10 mouse cellular contexts compared by ENCODE assay signal in genomic region chr10:60290026-60290738, GRCm38 (mm10). TPM values are rescaled to one million over a fixed set of nuclear protein-coding genes. Genes with fewer than 3 reads are reported as not detected.
A peak's percentile ranks its signal among the peaks of the same experiment; 100 is the strongest.
DNase-seq lines count a peak whose midpoint lies in the region; ATAC-seq lines count a peak whose summit lies in the region.
"Had no signal": no experiment of that assay in that cellular context is flagged by ENCODE, and none has a peak within 500 bp of the region (broad histone marks: within the 10 kb centered on the region; RNA-seq: fewer than 3 reads in every experiment).

No protein-coding gene starts in this region.

- H3K4me2 ChIP-seq in heart, embryonic 15.5 days = no peak overlapping the region; the same call in 1 of the 2 replicates
- H3K4me2 ChIP-seq in intestine, embryonic 15.5 days (replicated peaks) = 0 out of 2 replicates have a peak overlapping the region, but pooled peaks have one; percentile 9
- peak overlapping the region; percentile 23 for H3K4me2 ChIP-seq in stomach, embryonic 15.5 days
- H3K4me2 ChIP-seq: hindbrain, embryonic 15.5 days; midbrain, embryonic 12.5 days had no signal

- H3K36me3 ChIP-seq in heart, embryonic 15.5 days = peaks cover 29% of the 10 kb centered on the region
- peaks cover 15% of the 10 kb centered on the region for H3K36me3 ChIP-seq in intestine, embryonic 15.5 days
- peaks cover 19% of the 10 kb centered on the region for H3K36me3 ChIP-seq in stomach, embryonic 15.5 days

- WGBS in heart, embryonic 15.5 days = 42% methylated on average over 7 of the region's 7 CpGs
- WGBS in intestine, embryonic 15.5 days = 46% methylated on average over 7 of the region's 7 CpGs
- 49% methylated on average over 7 of the region's 7 CpGs for WGBS in stomach, embryonic 15.5 days

- H3K27ac ChIP-seq in heart, embryonic 15.5 days = peak overlapping the region; percentile 30; the same call in 1 of the 2 replicates
- H3K27ac ChIP-seq in intestine, embryonic 15.5 days = peak overlapping the region; percentile 18; the same call in 1 of the 2 replicates
- peak overlapping the region; percentile 27; the same call in 1 of the 2 replicates for H3K27ac ChIP-seq in stomach, embryonic 15.5 days
- H3K27ac ChIP-seq: hindbrain, embryonic 15.5 days; midbrain, embryonic 12.5 days had no signal

- H3K4me3 ChIP-seq in heart, embryonic 15.5 days = no peak overlapping the region
- H3K4me3 ChIP-seq in intestine, embryonic 15.5 days (replicated peaks) = no peak overlapping the region
- H3K4me3 ChIP-seq in stomach, embryonic 15.5 days (replicated peaks) = no peak overlapping the region
- H3K4me3 ChIP-seq: hindbrain, embryonic 15.5 days; midbrain, embryonic 12.5 days had no signal

- no peaks in the 10 kb centered on the region for H3K9me3 ChIP-seq in heart, embryonic 15.5 days (replicated peaks)
- H3K9me3 ChIP-seq in intestine, embryonic 15.5 days = no peaks in the 10 kb centered on the region
- no peaks in the 10 kb centered on the region for H3K9me3 ChIP-seq in stomach, embryonic 15.5 days
- H3K9me3 ChIP-seq: hindbrain, embryonic 15.5 days; midbrain, embryonic 12.5 days had no signal

- no peak for DNase-seq in heart, postnatal 14 days
- peak; percentile 64 to 71 for DNase-seq in spleen, postnatal 36 days (ENCODE audit: low spot score in 2 of 2)
- no peak for DNase-seq in spleen, postnatal 14 days (ENCODE audit: low spot score in 2 of 2)
- no peak for DNase-seq in urinary bladder, postnatal 14 days (ENCODE audit: low spot score)
- no peak for DNase-seq in MN1 (ENCODE audit: low spot score)

- H3K4me1 ChIP-seq in heart, embryonic 15.5 days (replicated peaks) = peaks cover 51% of the 10 kb centered on the region
- H3K4me1 ChIP-seq in intestine, embryonic 15.5 days (replicated peaks) = peaks cover 34% of the 10 kb centered on the region
- H3K4me1 ChIP-seq in stomach, embryonic 15.5 days = peaks cover 35% of the 10 kb centered on the region

- no peak for ATAC-seq in heart, embryonic 15.5 days (replicated peaks; ENCODE audit: insufficient number of reproducible peaks, insufficient read depth, low FRiP score, low read depth)
- ATAC-seq in intestine, embryonic 15.5 days = 0 out of 2 replicates have a peak, but pooled peaks have one; percentile 21
- ATAC-seq in stomach, embryonic 15.5 days (ENCODE audit: insufficient read depth, low FRiP score, low read depth) = no peak

- H3K9ac ChIP-seq in heart, embryonic 15.5 days = 0 out of 2 replicates have a peak overlapping the region, but pooled peaks have one; percentile 10
- no peak overlapping the region; the same call in 1 of the 2 replicates for H3K9ac ChIP-seq in intestine, embryonic 15.5 days
- no peak overlapping the region for H3K9ac ChIP-seq in stomach, embryonic 15.5 days
- H3K9ac ChIP-seq: hindbrain, embryonic 15.5 days; midbrain, embryonic 12.5 days had no signal

- no peaks in the 10 kb centered on the region for H3K27me3 ChIP-seq in heart, embryonic 15.5 days
- no peaks in the 10 kb centered on the region for H3K27me3 ChIP-seq in intestine, embryonic 15.5 days (replicated peaks)
- no peaks in the 10 kb centered on the region for H3K27me3 ChIP-seq in stomach, embryonic 15.5 days (replicated peaks)
- H3K27me3 ChIP-seq: hindbrain, embryonic 15.5 days; midbrain, embryonic 12.5 days had no signal

- intact Hi-C loops in heart, postnatal 14 days (cut with DNase I) = no loop called here

RNA-seq across cellular contexts. Expression of gene Psap, which starts 12.8 kb away (rescaled TPM):
- 118 and 142 TPM in 2 replicates for polyA plus RNA-seq in heart, embryonic 15.5 days (2015; fragmentation: Nextera tagmentation; extraction: Ambion mirVana)
- total RNA-seq in heart, postnatal 14 days (2021) = 100 to 1,000 TPM; 904 to 976 TPM
- polyA plus RNA-seq in intestine, embryonic 15.5 days (2015; fragmentation: Nextera tagmentation; extraction: Ambion mirVana) = 144 and 147 TPM in 2 replicates
- 142 and 155 TPM in 2 replicates for polyA plus RNA-seq in stomach, embryonic 15.5 days (2015; fragmentation: Nextera tagmentation; extraction: Ambion mirVana)

RNA-seq across cellular contexts. Expression of gene Vsir, which starts 56.5 kb away (rescaled TPM):
- polyA plus RNA-seq in heart, embryonic 15.5 days (2015; fragmentation: Nextera tagmentation; extraction: Ambion mirVana) = 3.9 and 5.5 TPM in 2 replicates
- total RNA-seq in heart, postnatal 14 days (2021) = 10 to 100 TPM; 22.6 to 24.4 TPM
- 7.2 and 9.0 TPM in 2 replicates for polyA plus RNA-seq in intestine, embryonic 15.5 days (2015; fragmentation: Nextera tagmentation; extraction: Ambion mirVana)
- polyA plus RNA-seq in stomach, embryonic 15.5 days (2015; fragmentation: Nextera tagmentation; extraction: Ambion mirVana) = 7.0 and 7.8 TPM in 2 replicates

Comparison
In these comparisons a context has a peak if more than half of its experiments do, and no peak if none do; other contexts are left out.
1. DNase-seq: peak in spleen, postnatal 36 days (2 of 2); none in heart, postnatal 14 days (0 of 2), spleen, postnatal 14 days (0 of 2), urinary bladder, postnatal 14 days (single experiment) and MN1 (single experiment).
2. Peak in every context shown above with its lines, with median percentiles within 50 percentile points of each other: H3K27ac ChIP-seq.